Mouse (Mus musculus) heart, postnatal 14 days (tissue): ENCODE measurements around the gene Nedd9. TPM values are rescaled to one million over a fixed set of nuclear protein-coding genes. Genes with fewer than 3 reads are reported as not detected.

Experiments used
- DNase-seq, 2 experiments: peaks; one replicate each; pipeline ENCODE4 v3.0.0; 2021 to 2022
- intact Hi-C: fragments of 180-260 bp; cut with DNase I; formaldehyde crosslinking; loops from one replicate; pipeline ENCODE4 v1.15.1; 2025
- total RNA-seq, 2 experiments: library from RNA; stranded (reverse); gene quantifications; 2 replicates each; pipeline ENCODE4 v1.2.3; 2021

Gene Nedd9
- total RNA-seq, 2 experiments from 2014 or later = 29.3 to 35.2 TPM

- intact Hi-C loops = loop anchor here (5.0 kb wide), 1 partner anchor 101 kb away; no protein-coding TSS in a partner anchor
- no peak for DNase-seq
Observed at GRCm38 (mm10) chr13:41457798-41458390, 29.3 kb downstream of the Nedd9 start.

- no peak for DNase-seq
- intact Hi-C loops = loop anchor here (5.0 kb wide), 1 partner anchor 100 kb away; no protein-coding TSS in a partner anchor
Observed at GRCm38 (mm10) chr13:41457030-41457797, 29.9 kb downstream of the Nedd9 start.

DNA sequence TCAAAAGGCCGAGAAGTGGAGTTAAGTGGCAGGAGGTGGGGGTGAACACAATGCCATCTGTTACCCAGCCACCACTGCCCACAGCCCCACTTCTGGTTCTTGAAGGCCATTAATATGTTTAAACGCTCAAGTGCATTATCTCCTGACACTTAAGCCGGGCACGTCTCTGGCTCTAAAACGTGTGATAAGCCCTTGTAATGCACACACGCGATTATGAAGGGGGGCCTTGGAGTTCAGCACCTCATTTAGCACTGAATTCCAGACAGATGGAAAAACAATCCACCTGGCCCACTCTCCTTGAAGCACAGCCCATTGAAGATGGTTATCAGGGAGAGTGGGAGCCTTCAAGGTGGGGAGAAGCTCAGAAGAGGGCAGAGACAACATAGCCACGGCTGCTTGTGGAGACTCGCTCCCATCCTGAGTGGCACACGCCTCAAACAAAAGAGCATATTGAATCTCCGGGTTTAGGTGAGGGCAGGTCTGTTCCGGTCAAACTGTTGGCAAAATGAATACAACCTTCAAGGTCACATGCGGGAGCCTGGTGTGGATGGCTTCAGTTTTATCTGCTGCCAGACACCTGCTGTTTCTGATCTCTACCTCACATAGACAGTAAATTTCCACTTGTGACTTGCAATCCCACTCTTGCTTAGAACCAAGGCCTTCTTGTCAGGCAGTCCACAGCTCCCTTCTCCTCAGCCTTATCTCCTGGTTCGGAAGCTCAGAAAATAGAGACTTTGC lies 30.7 kb downstream of the Nedd9 start:
- intact Hi-C loops = loop anchor here (5.0 kb wide), 1 partner anchor 99 kb away; no protein-coding TSS in a partner anchor

GRCm38 (mm10) chr13:41453227-41454193 lies 33.7 kb downstream of the Nedd9 start:
- intact Hi-C loops = no loop called here
- DNase-seq = no peak

More for the DNA sequence above, 30.7 kb downstream of the Nedd9 start:
- DNase-seq = no peak

DNA sequence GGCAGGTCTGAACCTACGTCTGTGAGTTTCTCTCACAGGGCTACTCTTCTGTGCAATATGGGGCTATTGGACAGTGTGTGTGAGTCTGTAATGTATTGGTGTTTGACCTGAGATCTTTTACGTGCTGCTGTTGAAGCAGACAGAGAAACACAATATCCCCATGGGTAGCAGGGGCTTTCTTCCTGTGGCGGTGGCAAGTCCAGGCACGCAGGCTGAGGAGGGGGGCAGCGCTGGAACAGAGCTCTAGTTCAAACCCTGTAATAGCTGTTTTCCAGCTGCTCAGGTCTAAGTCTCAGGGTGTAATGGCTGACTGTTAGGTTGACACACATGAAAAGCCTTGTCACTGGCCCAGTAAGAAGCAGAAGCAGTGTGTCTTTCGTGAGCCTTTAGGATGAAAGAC lies 36.3 kb downstream of the Nedd9 start:
- intact Hi-C loops = no loop called here
- no peak for DNase-seq

DNA sequence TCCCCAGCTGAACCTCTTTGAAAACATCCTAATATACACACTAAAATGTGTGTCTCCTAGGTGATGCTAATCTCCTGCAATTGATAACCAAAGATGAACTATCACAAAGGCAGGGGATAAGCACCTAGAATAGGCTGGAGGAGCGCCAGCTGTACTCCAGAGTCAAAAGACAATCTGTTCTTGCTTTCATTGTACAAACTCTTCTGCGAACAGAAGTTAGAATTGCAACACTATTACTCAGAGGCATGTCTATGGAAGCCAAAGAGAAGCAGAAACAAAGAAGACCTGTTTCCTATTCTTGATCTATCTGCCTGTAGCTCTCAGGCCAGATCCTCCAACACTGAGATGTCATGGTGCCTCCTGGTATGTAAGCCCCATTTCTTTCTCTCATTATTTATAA lies 38.0 kb downstream of the Nedd9 start:
- intact Hi-C loops = no loop called here
- no peak for DNase-seq

GRCm38 (mm10) chr13:41447209-41447608 lies 40.0 kb downstream of the Nedd9 start:
- no peak for DNase-seq
- intact Hi-C loops = no loop called here

- intact Hi-C loops = no loop called here
- DNase-seq = no peak
Observed at GRCm38 (mm10) chr13:41446591-41446990, 40.6 kb downstream of the Nedd9 start.

DNA sequence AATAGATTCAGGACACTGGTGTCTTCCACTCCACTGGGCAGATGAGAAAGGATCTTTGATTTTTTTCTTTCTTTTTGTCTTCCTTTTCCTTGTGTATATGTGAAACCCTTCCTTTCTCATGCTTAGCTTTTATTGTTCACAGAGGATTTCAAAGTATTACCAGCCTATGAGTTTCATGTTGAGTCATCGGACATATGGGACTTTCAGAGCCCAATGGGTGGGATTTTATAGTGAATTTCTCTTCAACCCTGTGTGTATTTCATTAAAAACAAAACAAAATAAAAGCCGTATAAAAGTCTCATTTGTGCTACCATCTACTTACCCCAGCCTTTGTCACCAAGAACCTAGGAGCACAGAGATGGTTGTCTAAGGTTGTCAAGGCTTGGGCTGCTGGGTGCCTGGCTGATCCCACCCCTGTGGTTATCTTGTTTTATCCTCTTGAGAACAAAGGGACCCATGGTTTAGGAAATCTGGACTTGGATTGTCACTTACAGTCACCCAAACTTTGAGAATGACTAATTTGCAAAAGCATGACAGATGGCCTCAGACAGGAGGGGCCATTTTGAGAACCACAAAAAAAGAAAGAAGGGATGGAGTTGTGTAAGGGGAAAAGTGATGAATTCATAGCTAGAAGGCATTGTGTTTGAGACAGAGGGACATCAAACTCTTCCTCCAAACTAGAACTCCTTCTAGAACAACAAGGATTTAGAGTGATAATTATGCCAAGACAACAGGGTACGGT lies 41.9 kb downstream of the Nedd9 start:
- intact Hi-C loops = no loop called here

GRCm38 (mm10) chr13:41444230-41444629 lies 42.9 kb downstream of the Nedd9 start:
- no peak for DNase-seq
- intact Hi-C loops = no loop called here

More for the DNA sequence above, 41.9 kb downstream of the Nedd9 start:
- no peak for DNase-seq

GRCm38 (mm10) chr13:41442145-41442544 lies 45.0 kb downstream of the Nedd9 start:
- intact Hi-C loops = no loop called here
- no peak for DNase-seq

DNA sequence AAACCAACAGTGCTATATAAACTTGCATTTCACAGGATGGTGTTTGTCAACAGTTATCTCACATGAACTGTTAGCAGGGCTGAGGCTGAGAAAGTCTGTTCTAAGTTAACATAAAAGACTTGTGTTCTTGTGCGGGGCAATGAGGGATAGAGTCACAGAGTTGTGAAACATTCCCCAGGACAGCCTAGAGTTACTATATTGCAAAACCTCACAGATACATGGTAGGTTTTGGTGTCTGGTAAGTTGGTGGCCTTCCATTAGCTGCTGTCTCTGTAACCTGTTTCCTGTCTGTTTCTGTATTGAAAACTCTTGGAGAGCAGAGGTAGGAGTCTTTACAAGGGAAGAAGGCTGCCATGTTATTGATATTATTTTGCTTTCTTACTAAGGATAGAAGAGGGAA lies 47.0 kb downstream of the Nedd9 start:
- no peak for DNase-seq
- intact Hi-C loops = no loop called here

DNA sequence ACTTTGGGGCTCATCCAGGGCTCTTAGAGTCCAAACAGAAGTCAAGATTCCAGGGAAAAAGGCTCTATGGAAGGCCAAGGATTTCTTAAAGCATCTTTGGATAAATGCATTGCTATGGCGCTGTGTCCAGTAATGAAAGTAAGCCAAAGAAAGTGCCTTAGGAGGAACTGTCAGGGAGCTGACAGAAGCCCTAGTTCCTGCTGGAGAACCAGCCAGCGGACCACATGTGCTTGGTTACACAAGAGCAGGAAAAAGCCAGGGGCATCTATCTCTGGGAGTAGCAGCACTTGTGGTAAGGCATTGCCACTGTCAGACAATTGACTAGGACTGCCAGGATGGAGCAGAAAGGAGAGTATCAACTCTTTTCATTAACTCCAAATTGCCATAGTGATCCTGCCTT lies 49.8 kb downstream of the Nedd9 start:
- intact Hi-C loops = no loop called here
- no peak for DNase-seq

DNA sequence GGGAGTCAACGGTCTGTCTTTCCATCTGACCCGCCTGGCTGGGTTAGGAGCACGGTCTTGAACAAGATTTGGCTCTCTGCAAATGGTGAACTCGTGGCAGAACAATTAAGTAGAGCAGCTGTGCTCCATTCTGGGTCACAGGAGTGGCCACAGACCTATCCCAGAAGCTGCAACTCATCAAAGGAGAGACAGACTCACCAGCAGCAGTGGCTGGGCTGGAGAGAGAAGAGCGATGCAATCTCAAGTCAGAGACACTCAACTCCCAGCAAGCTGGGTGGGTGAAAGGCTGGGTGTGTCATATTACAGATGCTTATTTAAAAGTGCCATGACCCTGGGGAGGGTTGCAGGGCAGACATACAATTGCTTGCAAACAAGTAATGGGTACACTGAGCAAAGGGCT lies 50.4 kb downstream of the Nedd9 start:
- intact Hi-C loops = no loop called here
- DNase-seq = peak; percentile 21 to 33

DNA sequence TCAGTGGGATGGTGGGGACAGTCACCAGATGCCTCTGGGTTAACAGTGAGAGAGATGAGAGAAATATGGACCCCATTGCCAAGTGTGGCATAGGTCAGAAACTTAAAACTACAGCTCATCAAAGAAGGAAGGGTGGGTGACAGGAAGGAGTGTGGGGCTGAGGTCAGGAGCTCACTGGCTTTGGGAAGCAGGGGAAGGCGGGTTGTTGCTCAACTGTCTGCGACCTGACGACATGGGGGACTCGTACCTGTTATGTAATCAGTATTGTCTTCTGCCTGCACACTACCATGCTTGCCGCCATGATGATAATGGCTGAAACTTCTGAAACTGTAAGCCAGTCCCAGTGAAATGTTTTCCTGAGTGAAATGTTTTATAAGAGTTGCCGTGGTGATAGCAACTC lies 54.0 kb downstream of the Nedd9 start:
- intact Hi-C loops = no loop called here
- no peak for DNase-seq

GRCm38 (mm10) chr13:41431795-41432194 lies 55.4 kb downstream of the Nedd9 start:
- intact Hi-C loops = no loop called here
- DNase-seq = no peak

- no peak for DNase-seq
- intact Hi-C loops = no loop called here
Observed at GRCm38 (mm10) chr13:41427046-41427445, 60.1 kb downstream of the Nedd9 start.

DNA sequence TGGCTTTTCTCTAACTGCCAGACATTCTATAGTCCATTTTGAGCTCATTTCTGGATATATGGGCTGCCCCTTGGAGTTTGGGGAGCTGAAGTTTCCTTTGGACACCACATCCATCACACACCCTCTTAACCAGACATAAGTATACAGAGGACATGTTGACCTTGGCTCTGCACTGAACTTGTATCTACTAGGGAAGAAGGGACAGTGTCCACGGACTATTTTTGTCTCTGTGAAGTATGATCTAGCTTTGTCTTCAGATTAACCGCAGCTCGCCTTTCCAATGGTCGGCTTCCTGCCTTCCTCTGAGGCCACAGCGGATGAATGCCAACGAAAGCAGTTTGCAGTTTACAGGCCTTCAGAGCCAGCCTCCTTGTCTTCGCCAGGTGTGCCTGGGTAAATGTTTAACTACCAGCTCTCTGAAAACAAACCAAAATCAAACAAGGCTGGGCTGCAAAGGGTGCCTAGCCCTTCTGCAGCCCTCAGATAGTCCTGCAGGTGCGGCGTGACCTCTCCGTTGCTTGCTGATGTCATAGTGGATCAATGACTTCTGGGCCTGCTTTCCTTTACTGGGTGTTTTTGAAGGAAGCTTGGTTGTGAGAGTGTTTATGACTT lies 63.6 kb downstream of the Nedd9 start:
- DNase-seq = peak; percentile 9 to 29
- intact Hi-C loops = no loop called here

DNA sequence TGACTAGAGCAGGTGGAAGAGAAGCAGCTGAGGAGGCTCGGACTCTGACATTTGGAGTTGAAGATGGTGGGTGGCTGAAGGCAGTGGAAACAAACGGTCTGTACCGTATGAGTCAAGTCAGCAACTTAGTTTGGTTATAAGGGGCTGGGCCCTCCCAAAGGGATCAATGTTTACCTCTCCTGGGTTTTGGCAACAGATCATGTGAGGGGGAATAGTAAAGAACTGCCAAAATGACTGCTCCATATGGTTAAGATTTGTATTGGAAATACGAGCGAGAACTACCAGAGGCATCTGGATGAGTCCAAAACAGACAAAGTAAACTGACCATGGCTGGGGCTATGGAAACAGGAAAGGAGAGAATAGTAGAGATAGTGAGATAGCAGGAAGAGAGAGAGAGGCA lies 64.6 kb downstream of the Nedd9 start:
- intact Hi-C loops = no loop called here
- no peak for DNase-seq
